Mouse (Mus musculus): ENCODE results near the gene Itpr2. TPM values are rescaled to one million over a fixed set of nuclear protein-coding genes. Genes with fewer than 3 reads are reported as not detected.

The Itpr2 gene
- total RNA-seq, 2 experiments from 2014 or later, result 6.0 to 15.1 TPM

- ATAC-seq (replicated peaks; ENCODE audit: poor library complexity, severe bottlenecking), result no peak
These were observed 304.1 kb downstream of the Itpr2 start for GRCm38 (mm10) chr6:146197868-146198379.

- ATAC-seq (replicated peaks; ENCODE audit: poor library complexity, severe bottlenecking), result no peak
These were observed 305.3 kb downstream of the Itpr2 start for GRCm38 (mm10) chr6:146196701-146197100.

DNA sequence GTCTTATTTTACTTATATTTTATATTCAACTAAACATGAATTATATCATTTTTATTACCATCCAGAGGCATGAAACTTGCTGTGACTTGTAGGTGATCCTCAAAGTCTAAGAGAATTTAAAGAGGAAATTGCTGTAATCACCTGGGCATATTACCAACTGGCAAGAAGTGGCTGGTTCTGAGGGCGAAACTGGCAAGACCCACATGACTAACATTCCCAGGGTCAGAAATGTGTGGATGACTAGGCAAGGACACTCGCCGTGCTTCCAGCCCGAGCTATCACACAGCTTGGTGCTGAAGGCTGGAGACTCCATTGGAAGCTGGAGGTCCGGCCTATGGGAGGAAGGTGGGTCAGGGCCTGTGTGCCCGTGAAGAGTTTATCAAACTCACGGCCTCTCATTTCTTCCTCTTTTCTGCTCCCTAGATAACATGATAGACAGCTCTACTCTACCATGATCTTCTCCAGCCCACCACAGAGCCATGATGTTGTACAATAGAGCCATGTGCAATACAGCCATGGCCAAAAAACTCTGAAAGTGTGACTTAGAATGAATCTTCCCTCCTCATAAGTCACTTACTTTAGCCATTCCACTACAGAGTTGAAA, 306.1 kb downstream of the Itpr2 start:
- ATAC-seq (replicated peaks; ENCODE audit: poor library complexity, severe bottlenecking), result peak; percentile 65

GRCm38 (mm10) chr6:146191931-146192330, 310.1 kb downstream of the Itpr2 start:
- ATAC-seq (replicated peaks; ENCODE audit: poor library complexity, severe bottlenecking), result no peak

GRCm38 (mm10) chr6:146190006-146190405, 312.0 kb downstream of the Itpr2 start:
- ATAC-seq (replicated peaks; ENCODE audit: poor library complexity, severe bottlenecking), result no peak

DNA sequence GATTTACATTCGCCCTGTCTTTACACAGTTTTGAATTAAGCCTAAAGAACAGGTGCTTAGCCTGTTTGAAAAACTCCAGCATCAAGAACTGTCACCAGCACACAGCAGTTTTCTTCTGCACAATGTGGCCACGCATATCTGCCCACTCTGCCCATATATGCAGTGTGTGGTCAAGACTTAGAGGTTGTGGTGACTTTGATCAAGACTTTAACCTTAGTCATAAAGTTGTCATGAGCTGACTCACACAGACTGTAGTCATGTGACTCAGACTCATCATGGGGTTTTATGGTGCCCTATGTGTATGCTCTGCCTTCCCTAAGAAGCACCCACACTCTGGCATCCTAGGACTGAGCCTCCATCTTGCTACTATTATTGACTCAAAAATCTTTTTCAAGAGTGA, 316.5 kb downstream of the Itpr2 start:
- ATAC-seq (replicated peaks; ENCODE audit: poor library complexity, severe bottlenecking), result no peak

DNA sequence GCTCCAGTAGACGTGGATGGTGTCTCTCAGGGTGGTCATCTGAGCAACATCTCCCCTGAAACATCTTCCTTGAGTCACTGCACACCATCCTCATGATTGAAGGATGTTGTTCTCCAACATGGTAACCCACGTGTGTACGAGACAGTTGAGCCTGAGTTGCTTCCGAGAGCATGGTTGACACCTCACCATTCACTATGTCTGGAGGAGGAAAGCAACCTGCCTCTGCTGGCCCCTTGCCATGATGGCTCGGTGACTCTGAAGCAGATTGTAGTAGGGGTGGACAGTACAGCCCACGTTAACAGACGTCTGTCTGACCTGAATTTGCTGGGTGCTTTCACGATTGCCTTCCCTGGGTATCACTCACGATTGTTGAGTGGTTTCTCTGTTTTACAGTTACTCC, 317.3 kb downstream of the Itpr2 start:
- no peak for ATAC-seq (replicated peaks; ENCODE audit: poor library complexity, severe bottlenecking)

DNA sequence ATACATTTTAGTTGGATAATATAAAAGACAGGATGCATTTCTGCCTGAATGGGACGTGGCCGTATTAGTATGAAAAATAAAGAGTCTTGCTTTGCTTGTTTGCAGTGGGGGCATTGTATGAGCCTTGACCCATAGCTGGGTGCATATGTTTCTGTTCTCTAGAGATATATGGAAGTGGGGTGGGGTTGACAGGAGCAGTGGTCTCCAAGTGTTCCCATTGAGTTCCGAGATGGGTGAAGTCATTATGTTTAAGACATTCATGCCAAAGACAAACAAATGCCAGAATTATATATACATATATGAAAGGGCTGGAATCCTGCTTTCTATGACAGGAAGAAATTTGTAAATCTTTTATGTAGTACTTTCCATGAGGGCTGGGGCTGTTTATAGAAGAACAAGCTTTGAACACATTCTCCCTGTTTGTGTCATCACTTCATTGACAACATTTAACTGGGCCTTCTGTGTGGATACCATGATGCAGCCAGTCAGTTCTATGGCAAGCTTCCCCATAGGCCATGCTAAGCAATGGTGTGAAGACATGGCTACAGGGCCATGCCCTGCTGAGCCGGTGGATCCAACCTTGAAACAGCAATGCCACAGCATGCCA, 327.3 kb downstream of the Itpr2 start:
- no peak for ATAC-seq (replicated peaks; ENCODE audit: poor library complexity, severe bottlenecking)

- peak; percentile 94 for ATAC-seq (replicated peaks; ENCODE audit: poor library complexity, severe bottlenecking)
These were observed 331.4 kb downstream of the Itpr2 start for GRCm38 (mm10) chr6:146170603-146171051.

GRCm38 (mm10) chr6:146167207-146167606, 334.8 kb downstream of the Itpr2 start:
- ATAC-seq (replicated peaks; ENCODE audit: poor library complexity, severe bottlenecking), result no peak

GRCm38 (mm10) chr6:146159641-146160040, 342.4 kb downstream of the Itpr2 start:
- ATAC-seq (replicated peaks; ENCODE audit: poor library complexity, severe bottlenecking), result no peak

DNA sequence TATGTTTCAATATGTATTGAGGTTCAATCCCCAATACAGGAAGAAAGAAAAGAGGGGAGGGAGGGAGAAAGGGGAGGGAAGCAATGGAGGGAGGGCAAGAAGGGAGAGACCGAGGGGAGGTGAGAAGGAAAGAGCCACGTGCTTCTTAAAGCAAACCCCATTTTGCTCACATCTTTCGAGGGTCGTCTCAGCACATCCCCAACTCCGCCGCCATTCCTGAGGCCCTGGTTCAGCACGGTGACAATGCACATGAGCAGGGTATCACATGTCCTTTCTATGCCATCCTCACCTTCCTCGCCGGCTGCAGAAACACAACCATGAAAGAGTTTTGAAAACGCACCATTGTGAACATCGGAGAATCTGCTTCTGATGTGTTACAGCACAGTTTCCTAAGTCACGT, 343.3 kb downstream of the Itpr2 start:
- ATAC-seq (replicated peaks; ENCODE audit: poor library complexity, severe bottlenecking), result no peak

DNA sequence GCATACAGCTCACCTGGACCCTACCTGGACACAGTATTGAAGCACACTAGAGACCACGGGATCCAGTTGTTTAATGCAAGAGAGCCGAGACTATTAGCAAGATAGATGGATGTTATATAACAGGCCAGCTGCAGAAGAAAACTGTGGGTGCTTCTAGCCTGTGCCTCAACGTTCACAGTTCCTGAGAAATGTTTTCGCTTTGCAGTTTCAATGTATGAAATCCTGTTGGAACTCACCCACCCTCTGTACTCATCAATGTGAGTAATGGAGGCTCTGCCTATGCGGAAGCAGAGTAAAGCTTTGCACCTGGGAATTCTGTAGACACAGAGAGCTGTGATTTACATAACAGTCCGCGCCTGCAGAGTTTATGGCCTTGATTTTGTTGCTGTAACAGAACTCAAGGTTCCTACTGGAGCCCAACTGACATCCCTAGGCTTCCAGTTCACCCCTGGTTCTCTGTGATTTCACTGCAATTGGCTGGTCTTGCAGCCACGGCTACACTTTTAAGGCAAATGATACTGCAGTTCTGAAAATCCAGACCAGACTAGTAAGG, 344.0 kb downstream of the Itpr2 start:
- ATAC-seq (replicated peaks; ENCODE audit: poor library complexity, severe bottlenecking), result no peak

DNA sequence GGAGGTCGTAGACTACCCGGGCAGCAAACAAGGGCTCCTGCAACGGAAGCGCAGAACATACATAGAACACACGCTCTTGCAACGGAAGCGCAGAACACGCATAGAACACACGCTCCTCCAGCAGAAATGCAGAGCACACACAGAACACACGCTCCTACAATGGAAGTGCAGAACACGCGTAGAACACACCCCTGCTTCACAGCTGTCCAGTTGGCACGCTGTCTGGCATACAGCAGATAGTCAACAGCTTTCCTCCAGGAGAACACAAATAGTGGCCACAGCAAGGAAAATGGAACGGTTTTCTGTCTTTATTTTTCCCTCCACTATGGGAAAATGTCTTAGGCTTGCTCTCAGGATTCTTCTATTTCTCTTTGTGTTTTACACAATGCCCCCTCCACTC, 344.9 kb downstream of the Itpr2 start:
- ATAC-seq (replicated peaks; ENCODE audit: poor library complexity, severe bottlenecking), result no peak

DNA sequence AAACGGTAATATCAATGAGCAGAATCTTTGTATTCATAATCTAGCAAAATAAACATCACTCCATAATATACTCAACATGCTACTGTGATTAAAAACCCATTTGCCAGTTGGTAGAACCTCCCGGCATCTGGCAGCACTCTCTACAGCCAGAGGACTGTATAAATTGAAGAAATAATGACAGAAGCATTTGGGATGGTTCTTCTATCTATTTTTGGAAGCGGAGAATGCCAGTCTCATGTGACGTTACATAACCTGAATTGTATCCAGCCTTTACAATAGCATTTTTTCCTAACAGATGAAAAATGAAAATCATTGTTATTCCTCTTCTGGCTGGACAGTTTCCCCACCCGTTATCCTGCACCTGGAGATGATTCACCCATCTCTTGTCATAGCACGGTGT, 345.5 kb downstream of the Itpr2 start:
- ATAC-seq (replicated peaks; ENCODE audit: poor library complexity, severe bottlenecking), result no peak

DNA sequence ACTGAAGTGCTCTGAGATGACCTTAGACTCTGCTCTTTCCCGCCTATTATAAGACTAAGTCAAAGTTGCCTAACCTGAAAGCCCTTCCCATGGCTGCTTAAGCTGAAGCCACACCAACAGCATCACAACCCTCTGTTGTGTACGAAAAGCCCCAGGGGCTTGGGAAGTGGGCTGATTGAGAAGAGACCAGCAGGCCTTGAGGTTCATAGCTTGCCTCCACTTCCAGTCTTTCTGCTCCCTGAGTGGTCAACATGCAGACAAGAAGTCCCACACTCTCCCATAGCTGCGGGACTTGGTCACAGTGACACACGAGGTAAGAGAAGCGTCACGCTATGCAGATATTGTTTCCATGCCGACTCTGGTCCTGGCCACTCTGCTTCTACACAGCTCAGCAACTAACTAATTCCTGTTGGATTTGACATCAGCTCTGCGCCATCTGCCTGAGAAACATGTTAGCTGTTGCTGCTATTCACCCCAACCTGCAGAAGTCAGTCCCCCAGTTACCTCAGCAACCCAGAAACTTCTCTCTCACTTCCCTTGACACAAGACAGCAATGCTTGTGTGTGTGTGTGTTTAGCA, 346.8 kb downstream of the Itpr2 start:
- no peak for ATAC-seq (replicated peaks; ENCODE audit: poor library complexity, severe bottlenecking)

- ATAC-seq (replicated peaks; ENCODE audit: poor library complexity, severe bottlenecking), result no peak
These were observed 349.2 kb downstream of the Itpr2 start for GRCm38 (mm10) chr6:146152843-146153242.

DNA sequence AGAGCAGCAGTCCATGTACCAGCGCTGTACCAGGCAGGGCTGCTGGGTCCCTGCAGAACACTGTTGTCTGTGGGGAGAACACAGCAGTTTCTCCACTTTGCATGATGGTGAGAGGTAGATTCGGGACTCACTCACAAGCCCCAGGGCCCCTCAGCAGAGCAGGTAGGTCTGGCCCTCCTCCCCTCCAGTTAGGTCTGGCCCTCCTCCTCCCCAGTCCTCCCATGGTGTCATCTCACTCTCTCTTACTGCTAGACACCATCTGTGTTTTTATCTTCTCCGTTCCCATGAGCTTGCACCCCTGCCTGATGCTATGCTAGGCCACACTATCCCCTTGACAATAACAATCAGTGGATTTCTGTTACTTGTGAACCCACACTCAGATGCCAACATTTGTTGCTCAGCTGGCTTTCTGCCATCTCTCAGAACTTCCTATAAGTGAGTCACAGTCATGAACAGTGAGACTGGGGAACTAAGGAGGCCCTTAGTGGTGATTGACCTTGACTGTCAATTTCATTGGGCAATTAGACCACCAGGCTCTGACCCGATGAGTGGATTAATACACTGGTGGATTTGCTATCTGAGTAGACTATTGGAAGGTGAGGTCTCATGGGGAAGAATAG, 360.9 kb downstream of the Itpr2 start:
- no peak for ATAC-seq (replicated peaks; ENCODE audit: poor library complexity, severe bottlenecking)

GRCm38 (mm10) chr6:146140171-146140570, 361.9 kb downstream of the Itpr2 start:
- ATAC-seq (replicated peaks; ENCODE audit: poor library complexity, severe bottlenecking), result no peak

- no peak for ATAC-seq (replicated peaks; ENCODE audit: poor library complexity, severe bottlenecking)
These were observed 365.4 kb downstream of the Itpr2 start for GRCm38 (mm10) chr6:146136646-146137045.

DNA sequence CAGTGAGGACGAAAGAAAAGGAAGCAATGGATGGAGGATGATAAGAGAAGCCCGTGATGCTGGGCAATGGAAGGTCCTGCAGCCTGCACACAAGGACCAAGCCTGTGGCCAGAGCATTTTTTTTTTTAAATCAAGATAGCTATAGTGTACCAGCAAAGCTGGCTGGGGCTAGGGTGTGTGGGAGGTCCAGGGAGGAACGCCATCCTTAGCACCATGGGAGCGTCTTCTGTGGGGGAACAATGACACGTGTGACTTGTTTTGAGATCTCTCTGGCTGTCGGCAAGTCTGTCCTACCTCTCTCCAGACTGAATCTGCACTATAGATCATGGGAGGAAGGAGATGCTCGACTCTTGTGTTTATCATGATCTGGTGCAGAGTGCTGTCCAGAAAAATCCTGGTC, 365.8 kb downstream of the Itpr2 start:
- ATAC-seq (replicated peaks; ENCODE audit: poor library complexity, severe bottlenecking), result no peak
